25 mouse cellular contexts compared by ENCODE assay signal in the genomic region with DNA sequence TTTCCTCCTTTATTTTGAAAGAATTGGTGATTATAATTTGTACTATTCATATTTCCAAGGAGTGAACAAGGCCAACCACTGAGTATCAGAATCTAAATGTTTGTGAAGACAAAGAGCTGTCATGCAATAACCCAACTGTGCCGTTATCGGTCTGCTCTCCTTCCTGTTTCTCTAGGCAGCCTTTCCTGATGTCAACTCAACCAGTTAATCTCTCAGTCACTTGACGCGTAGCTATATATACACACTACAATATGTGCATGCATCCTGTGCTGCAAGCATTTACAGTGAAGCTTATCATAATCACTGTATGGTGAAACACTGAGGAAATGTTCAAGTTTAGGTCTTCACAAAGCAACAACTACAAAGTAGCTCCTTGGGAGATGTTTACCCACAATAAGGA. TPM values are rescaled to one million over a fixed set of nuclear protein-coding genes. Genes with fewer than 3 reads are reported as not detected.
DNase-seq lines count a peak whose midpoint lies in the region; ATAC-seq lines count a peak whose summit lies in the region.
"Had no signal": no experiment of that assay in that cellular context is flagged by ENCODE, and none has a peak within 500 bp of the region (broad histone marks: within the 10 kb centered on the region; RNA-seq: fewer than 3 reads in every experiment).

No protein-coding gene starts in this region.

- peak; percentile 46 for ATAC-seq in CD4-positive, CD25-positive, alpha-beta regulatory T cell, adult 4 months
- ATAC-seq in granulocyte monocyte progenitor cell, adult 5-6 weeks (replicated peaks; ENCODE audit: poor library complexity, severe bottlenecking) = peak; percentile 80
- ATAC-seq: lung, postnatal 0 days; midbrain, embryonic 15.5 days had no signal

- no peaks in the 10 kb centered on the region for H3K9me3 ChIP-seq in heart, embryonic 10.5 days
- H3K9me3 ChIP-seq: embryonic facial prominence, embryonic 13.5 days; forebrain, embryonic 12.5 days; hindbrain, embryonic 13.5 days; liver, embryonic 15.5 days; midbrain, embryonic 15.5 days; neural tube, embryonic 12.5 days had no signal

- H3K27ac ChIP-seq in macrophage = peak overlapping the region; percentile 46
- no peak overlapping the region for H3K27ac ChIP-seq in heart, embryonic 10.5 days
- H3K27ac ChIP-seq: embryonic facial prominence, embryonic 13.5 days; forebrain, embryonic 12.5 days; hindbrain, embryonic 13.5 days; kidney, postnatal 0 days; liver, embryonic 15.5 days; midbrain, embryonic 15.5 days; neural tube, embryonic 12.5 days had no signal

- H3K36me3 ChIP-seq in macrophage (ENCODE audit: inconsistent target) = no peaks in the 10 kb centered on the region
- H3K36me3 ChIP-seq in splenic B cell, adult 2 months (ENCODE audit: control insufficient read depth, insufficient read depth, low read length, poor library complexity, severe bottlenecking) = peaks cover 3% of the 10 kb centered on the region; the same call in 1 of the 2 replicates
- H3K36me3 ChIP-seq in heart, embryonic 10.5 days = no peaks in the 10 kb centered on the region
- H3K36me3 ChIP-seq: embryonic facial prominence, embryonic 13.5 days; forebrain, embryonic 12.5 days; hindbrain, embryonic 13.5 days; liver, embryonic 15.5 days; midbrain, embryonic 15.5 days; neural tube, embryonic 12.5 days had no signal

- no peaks in the 10 kb centered on the region for H3K4me1 ChIP-seq in heart, embryonic 10.5 days
- H3K4me1 ChIP-seq: embryonic facial prominence, embryonic 13.5 days; forebrain, embryonic 12.5 days; hindbrain, embryonic 13.5 days; liver, embryonic 15.5 days; midbrain, embryonic 15.5 days; neural tube, embryonic 12.5 days had no signal

- H3K27me3 ChIP-seq in splenic B cell, adult 2 months (ENCODE audit: control insufficient read depth, insufficient read depth, low read length, poor library complexity, severe bottlenecking) = no peaks in the 10 kb centered on the region
- H3K27me3 ChIP-seq in heart, embryonic 10.5 days (ENCODE audit: insufficient read depth, poor library complexity, severe bottlenecking) = no peaks in the 10 kb centered on the region
- H3K27me3 ChIP-seq: hindbrain, embryonic 13.5 days; liver, embryonic 15.5 days; midbrain, embryonic 15.5 days; neural tube, embryonic 12.5 days had no signal

- peak; percentile 74 for DNase-seq in splenic B cell, adult 2 months (ENCODE audit: low read depth, low spot score)
- no peak for DNase-seq in heart, embryonic 10.5 days (ENCODE audit: low spot score)
- DNase-seq in frontal cortex, adult 2 months (ENCODE audit: extremely low spot score in 1 of 2, low spot score in 1 of 2) = no peak
- no peak for DNase-seq in heart, adult 11 months
- DNase-seq: adrenal gland, adult 2 months; cerebellum, adult 18-20 months; cerebellum, postnatal 14 days; embryo, embryonic 11 days; heart, adult 18-20 months; kidney, adult 11 months; retina, postnatal 1 day; thymus, adult 18-20 months; thymus, postnatal 36 days had no signal

- no peaks in the 10 kb centered on the region; the same call in 1 of the 2 replicates for H3K79me2 ChIP-seq in macrophage (ENCODE audit: inconsistent target)

- WGBS in macrophage (ENCODE audit: missing documents) = 39% methylated on average over 3 of the region's 4 CpGs
- 74% methylated on average over 4 of the region's 4 CpGs for WGBS in heart, embryonic 10.5 days

- no peak overlapping the region for H3K4me3 ChIP-seq in macrophage (ENCODE audit: inconsistent target)
- no peak overlapping the region for H3K4me3 ChIP-seq in heart, embryonic 10.5 days
- H3K4me3 ChIP-seq: embryonic facial prominence, embryonic 13.5 days; erythroblast, embryonic 14.5 days; forebrain, embryonic 12.5 days; hindbrain, embryonic 13.5 days; liver, embryonic 15.5 days; midbrain, embryonic 15.5 days; neural tube, embryonic 12.5 days had no signal

RNA-seq across cellular contexts. Expression of gene Btk, which starts 19.0 kb away (rescaled TPM):
- 1 to 10 TPM in 1 of 2 experiments, under 1 TPM in 1; 0.38 to 2.2 TPM for polyA plus RNA-seq in CD4-positive, CD25-positive, alpha-beta regulatory T cell, adult 4 months (2017; shearing (Covaris generic))
- 47.3 and 62.5 TPM in 2 replicates for total RNA-seq in granulocyte monocyte progenitor cell, adult 5-6 weeks (2014; fragmentation: Nextera tagmentation)
- 62.3 and 64.4 TPM in 2 replicates for total RNA-seq in granulocyte monocyte progenitor cell, adult 5-6 weeks (2017)
- total RNA-seq in macrophage (2018; cell fraction: chromatin; rRNA removed) = 100 to 1,000 TPM in 10 of 26 experiments, 10 to 100 TPM in 16; 17.4 to 128 (median 93.5) TPM
- total RNA-seq in macrophage (2018; cell fraction: cytosol; rRNA removed) = 10 to 100 TPM; 38.5 to 76.3 (median 61.3) TPM
- 10 to 100 TPM; 19.3 to 90.1 (median 57.6) TPM for total RNA-seq in macrophage (2018; cell fraction: nucleus; rRNA removed)
- polyA plus RNA-seq in macrophage (2018) = 63.3 to 94.7 TPM (median 69.5 TPM) in 3 replicates
- polyA plus RNA-seq in heart, embryonic 10.5 days (2016; fragmentation: Nextera tagmentation; extraction: Ambion mirVana) = 0.86 and 2.5 TPM in 2 replicates
- 0.76 and 1.3 TPM in 2 replicates for polyA plus RNA-seq in frontal cortex, adult 2 months (2012; rRNA removed)

RNA-seq across cellular contexts. Expression of gene Rpl36a, which starts 21.1 kb away (rescaled TPM):
- 100 to 1,000 TPM; 553 to 695 TPM for polyA plus RNA-seq in CD4-positive, CD25-positive, alpha-beta regulatory T cell, adult 4 months (2017; shearing (Covaris generic))
- 2,214 and 2,262 TPM in 2 replicates for total RNA-seq in granulocyte monocyte progenitor cell, adult 5-6 weeks (2014; fragmentation: Nextera tagmentation)
- 3,336 and 5,531 TPM in 2 replicates for total RNA-seq in granulocyte monocyte progenitor cell, adult 5-6 weeks (2017)
- 100 to 1,000 TPM in 1 of 26 experiments, 10 to 100 TPM in 21, 1 to 10 TPM in 4; 6.0 to 117 (median 19.9) TPM for total RNA-seq in macrophage (2018; cell fraction: chromatin; rRNA removed)
- total RNA-seq in macrophage (2018; cell fraction: cytosol; rRNA removed) = 100 to 1,000 TPM; 171 to 567 (median 285) TPM
- total RNA-seq in macrophage (2018; cell fraction: nucleus; rRNA removed) = 10 to 100 TPM; 20.5 to 83.5 (median 44.0) TPM
- polyA plus RNA-seq in macrophage (2018) = 215 to 617 TPM (median 581 TPM) in 3 replicates
- polyA plus RNA-seq in heart, embryonic 10.5 days (2016; fragmentation: Nextera tagmentation; extraction: Ambion mirVana) = 252 and 287 TPM in 2 replicates
- polyA plus RNA-seq in frontal cortex, adult 2 months (2012; rRNA removed) = 453 and 529 TPM in 2 replicates

RNA-seq across cellular contexts. Expression of gene Timm8a1, which starts 22.7 kb away (rescaled TPM):
- 10 to 100 TPM; 28.8 to 36.1 TPM for polyA plus RNA-seq in CD4-positive, CD25-positive, alpha-beta regulatory T cell, adult 4 months (2017; shearing (Covaris generic))
- 87.1 and 92.8 TPM in 2 replicates for total RNA-seq in granulocyte monocyte progenitor cell, adult 5-6 weeks (2014; fragmentation: Nextera tagmentation)
- 166 and 192 TPM in 2 replicates for total RNA-seq in granulocyte monocyte progenitor cell, adult 5-6 weeks (2017)
- 1 to 10 TPM in 23 of 26 experiments, under 1 TPM in 1, not detected in 2; 0.90 to 5.5 (median 2.0) TPM for total RNA-seq in macrophage (2018; cell fraction: chromatin; rRNA removed)
- total RNA-seq in macrophage (2018; cell fraction: cytosol; rRNA removed) = 10 to 100 TPM in 14 of 26 experiments, 1 to 10 TPM in 12; 7.7 to 11.9 (median 10.1) TPM
- total RNA-seq in macrophage (2018; cell fraction: nucleus; rRNA removed) = 10 to 100 TPM in 1 of 26 experiments, 1 to 10 TPM in 25; 1.8 to 10.8 (median 4.4) TPM
- 8.9 to 25.3 TPM (median 13.0 TPM) in 3 replicates for polyA plus RNA-seq in macrophage (2018)
- 99.7 and 120 TPM in 2 replicates for polyA plus RNA-seq in heart, embryonic 10.5 days (2016; fragmentation: Nextera tagmentation; extraction: Ambion mirVana)
- polyA plus RNA-seq in frontal cortex, adult 2 months (2012; rRNA removed) = 13.0 and 13.1 TPM in 2 replicates

RNA-seq across cellular contexts. Expression of gene Gla, which starts 36.6 kb away (rescaled TPM):
- 1 to 10 TPM; 3.4 to 4.9 TPM for polyA plus RNA-seq in CD4-positive, CD25-positive, alpha-beta regulatory T cell, adult 4 months (2017; shearing (Covaris generic))
- total RNA-seq in granulocyte monocyte progenitor cell, adult 5-6 weeks (2014; fragmentation: Nextera tagmentation) = 9.2 and 14.5 TPM in 2 replicates
- 19.7 and 24.1 TPM in 2 replicates for total RNA-seq in granulocyte monocyte progenitor cell, adult 5-6 weeks (2017)
- 10 to 100 TPM; 10.9 to 59.2 (median 41.3) TPM for total RNA-seq in macrophage (2018; cell fraction: chromatin; rRNA removed)
- total RNA-seq in macrophage (2018; cell fraction: cytosol; rRNA removed) = 100 to 1,000 TPM; 171 to 247 (median 204) TPM
- 100 to 1,000 TPM in 24 of 26 experiments, 10 to 100 TPM in 2; 45.0 to 210 (median 166) TPM for total RNA-seq in macrophage (2018; cell fraction: nucleus; rRNA removed)
- 134 to 148 TPM (median 144 TPM) in 3 replicates for polyA plus RNA-seq in macrophage (2018)
- polyA plus RNA-seq in heart, embryonic 10.5 days (2016; fragmentation: Nextera tagmentation; extraction: Ambion mirVana) = 4.3 and 6.6 TPM in 2 replicates
- polyA plus RNA-seq in frontal cortex, adult 2 months (2012; rRNA removed) = 7.1 and 8.0 TPM in 2 replicates

RNA-seq across cellular contexts. Expression of gene Hnrnph2, which starts 36.7 kb away (rescaled TPM):
- 100 to 1,000 TPM in 1 of 2 experiments, 10 to 100 TPM in 1; 93.8 to 139 TPM for polyA plus RNA-seq in CD4-positive, CD25-positive, alpha-beta regulatory T cell, adult 4 months (2017; shearing (Covaris generic))
- 69.4 and 83.7 TPM in 2 replicates for total RNA-seq in granulocyte monocyte progenitor cell, adult 5-6 weeks (2014; fragmentation: Nextera tagmentation)
- 155 and 165 TPM in 2 replicates for total RNA-seq in granulocyte monocyte progenitor cell, adult 5-6 weeks (2017)
- total RNA-seq in macrophage (2018; cell fraction: chromatin; rRNA removed) = 100 to 1,000 TPM in 2 of 26 experiments, 10 to 100 TPM in 24; 30.2 to 113 (median 69.6) TPM
- 100 to 1,000 TPM; 100 to 142 (median 120) TPM for total RNA-seq in macrophage (2018; cell fraction: cytosol; rRNA removed)
- total RNA-seq in macrophage (2018; cell fraction: nucleus; rRNA removed) = 100 to 1,000 TPM; 117 to 188 (median 144) TPM
- polyA plus RNA-seq in macrophage (2018) = 110 to 217 TPM (median 123 TPM) in 3 replicates
- 142 and 149 TPM in 2 replicates for polyA plus RNA-seq in heart, embryonic 10.5 days (2016; fragmentation: Nextera tagmentation; extraction: Ambion mirVana)
- 112 and 121 TPM in 2 replicates for polyA plus RNA-seq in frontal cortex, adult 2 months (2012; rRNA removed)

Comparison
In these comparisons a context has a peak if more than half of its experiments do, and no peak if none do; other contexts are left out.
1. RNA of gene Btk, which starts 19.0 kb away (polyA plus RNA-seq): 63.3 to 94.7 TPM in macrophage; 0.86 to 2.5 TPM in heart, embryonic 10.5 days, 0.38 to 2.2 TPM in CD4-positive, CD25-positive, alpha-beta regulatory T cell, adult 4 months and 0.76 to 1.3 TPM in frontal cortex, adult 2 months; every median in the first group is over 10 times any median in the second.